Mouse (Mus musculus): ENCODE results near the gene Flrt1. TPM values are rescaled to one million over a fixed set of nuclear protein-coding genes. Genes with fewer than 3 reads are reported as not detected.

Flrt1 gene
- polyA plus RNA-seq, 1 experiment: not detected

DNA sequence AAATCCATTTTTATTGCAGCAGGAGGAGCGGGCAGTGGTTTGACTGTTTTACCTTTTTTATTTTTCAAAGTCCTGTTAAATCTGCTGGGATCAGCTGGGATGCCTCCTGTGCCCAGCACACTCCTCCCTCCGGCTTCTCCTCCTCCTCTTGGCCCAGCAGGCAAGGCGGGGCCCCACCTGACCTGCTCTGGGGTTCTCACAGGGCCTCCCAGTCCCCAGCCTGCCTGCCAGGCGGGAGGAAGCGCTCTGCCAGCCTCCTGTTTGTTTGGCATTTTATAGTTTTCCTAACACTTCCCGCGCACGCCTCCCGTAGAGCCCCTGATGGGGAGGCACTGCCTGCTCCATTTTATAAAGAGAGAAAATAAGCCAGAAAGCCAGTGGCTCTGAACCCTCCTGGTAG lies 30.5 kb upstream of the Flrt1 start:
- H3K27ac ChIP-seq (ENCODE audit: insufficient read depth, low read depth, low read length): 0 out of 2 replicates have a peak overlapping the region, but pooled peaks have one; percentile 34
- no peak for TF ChIP-seq CTCF (IDR thresholded peaks at IDR 0.05; ENCODE audit: insufficient read depth, low read depth, low read length)
- TF ChIP-seq POLR2A (IDR thresholded peaks at IDR 0.05; ENCODE audit: insufficient read depth, low read depth, low read length): no peak
- WGBS: 20% methylated on average over 9 of the region's 9 CpGs
- H3K4me3 ChIP-seq (ENCODE audit: insufficient read depth, low read depth, low read length): no peak overlapping the region
- H3K4me1 ChIP-seq (ENCODE audit: control insufficient read depth, insufficient read depth, low read length): peaks cover 81% of the 10 kb centered on the region

DNA sequence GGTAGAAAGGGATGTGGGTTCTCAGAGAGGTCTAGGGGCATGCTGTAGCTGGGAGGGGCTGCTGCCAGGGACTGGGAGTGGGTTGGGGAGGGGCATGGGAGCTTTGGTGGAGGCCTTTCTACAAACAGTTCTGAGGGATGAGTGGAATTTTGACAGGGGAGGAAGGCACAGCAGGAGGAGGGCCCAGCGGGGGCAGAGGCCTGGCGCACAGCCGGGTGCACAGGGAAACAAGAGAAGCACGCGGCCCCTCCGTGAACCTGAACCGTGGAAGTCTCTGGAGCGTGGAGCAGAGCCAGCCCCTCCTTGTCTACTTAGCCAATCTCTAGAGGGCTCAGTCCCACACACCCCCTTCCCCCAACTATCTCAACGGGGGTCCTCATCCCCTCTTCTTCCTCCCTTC lies 30.0 kb upstream of the Flrt1 start:
- Histone ChIP-seq H3K4me3 (ENCODE audit: insufficient read depth, low read depth, low read length) (no peak overlapping the region), H3K4me1 (ENCODE audit: control insufficient read depth, insufficient read depth, low read length) (peaks cover 76% of the 10 kb centered on the region), H3K27ac (ENCODE audit: insufficient read depth, low read depth, low read length) (peak overlapping the region; percentile 23; the same call in 1 of the 2 replicates)
- TF ChIP-seq POLR2A (IDR thresholded peaks at IDR 0.05; ENCODE audit: insufficient read depth, low read depth, low read length): no peak
- no peak for TF ChIP-seq CTCF (IDR thresholded peaks at IDR 0.05; ENCODE audit: insufficient read depth, low read depth, low read length)
- 21% methylated on average over 9 of the region's 9 CpGs for WGBS

DNA sequence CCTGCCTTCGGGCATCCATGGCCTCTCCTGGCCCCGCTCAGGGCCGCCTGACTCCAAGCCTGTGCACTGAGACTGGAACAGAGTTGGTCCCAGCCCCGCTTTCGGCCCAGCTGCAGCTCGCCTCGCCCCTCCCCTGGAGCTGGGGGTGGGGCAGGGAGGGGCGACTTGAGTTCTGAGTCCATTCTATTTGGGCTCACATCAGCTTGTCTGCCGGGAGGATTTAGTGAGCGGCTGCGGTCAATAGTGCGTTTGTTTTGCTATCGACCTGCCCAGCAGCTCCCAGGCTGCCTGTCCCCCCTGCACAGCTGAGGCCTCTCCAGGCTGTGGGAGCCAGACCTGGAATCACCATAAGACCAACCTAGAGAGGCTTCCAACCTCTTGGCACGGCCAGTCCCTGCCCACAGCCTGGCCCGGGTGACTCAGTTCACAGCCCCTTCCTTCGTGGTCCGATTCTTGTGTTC lies 29.1 kb upstream of the Flrt1 start:
- peaks cover 72% of the 10 kb centered on the region for H3K4me1 ChIP-seq (ENCODE audit: control insufficient read depth, insufficient read depth, low read length)
- TF ChIP-seq CTCF (IDR thresholded peaks at IDR 0.05; ENCODE audit: insufficient read depth, low read depth, low read length) (no peak), POLR2A (IDR thresholded peaks at IDR 0.05; ENCODE audit: insufficient read depth, low read depth, low read length) (no peak)
- H3K4me3 ChIP-seq (ENCODE audit: insufficient read depth, low read depth, low read length): no peak overlapping the region
- H3K27ac ChIP-seq (ENCODE audit: insufficient read depth, low read depth, low read length): peak overlapping the region; percentile 23
- WGBS: 30% methylated on average over 17 of the region's 17 CpGs

DNA sequence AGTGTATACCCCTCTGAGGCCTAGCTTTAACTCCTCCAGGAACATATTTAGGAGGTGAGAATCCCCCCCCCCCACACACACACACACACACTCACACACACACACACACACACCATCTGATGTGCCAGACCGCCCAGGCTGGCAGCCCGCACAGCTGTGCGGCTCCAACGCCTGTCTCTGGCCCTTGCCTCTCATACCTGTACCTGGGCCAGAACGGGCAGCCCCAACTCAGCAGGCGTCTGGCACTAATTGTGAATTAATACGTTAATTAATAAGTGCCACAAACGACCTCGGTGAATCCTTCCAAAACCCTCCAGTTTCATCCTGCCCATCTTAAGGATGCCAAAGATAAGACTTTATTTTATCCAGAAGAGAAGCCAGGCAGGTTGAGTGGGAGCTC lies 27.9 kb upstream of the Flrt1 start:
- WGBS: 49% methylated on average over 9 of the region's 9 CpGs
- Histone ChIP-seq H3K27ac (ENCODE audit: insufficient read depth, low read depth, low read length) (no peak overlapping the region), H3K4me3 (ENCODE audit: insufficient read depth, low read depth, low read length) (no peak overlapping the region), H3K4me1 (ENCODE audit: control insufficient read depth, insufficient read depth, low read length) (peaks cover 73% of the 10 kb centered on the region)
- no peak for TF ChIP-seq CTCF (IDR thresholded peaks at IDR 0.05; ENCODE audit: insufficient read depth, low read depth, low read length)

DNA sequence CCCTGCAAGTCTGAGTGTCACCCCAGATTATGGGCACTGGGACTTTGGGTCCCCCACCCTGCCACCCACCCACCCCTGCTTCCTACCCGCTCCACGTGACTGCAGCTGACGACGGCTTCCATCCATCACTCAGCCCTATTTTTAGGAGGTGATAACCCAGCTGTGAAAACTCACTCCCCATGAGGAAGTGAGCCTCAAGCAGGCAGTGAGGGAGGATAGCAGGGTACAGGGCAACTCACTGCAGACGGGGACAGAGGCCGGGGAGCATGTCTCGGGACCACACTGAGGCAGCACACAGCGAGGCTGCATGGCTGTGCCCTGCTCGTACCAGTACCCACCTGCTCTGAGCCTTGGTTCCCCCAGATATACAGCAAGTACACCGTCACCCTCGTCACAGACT lies 24.8 kb upstream of the Flrt1 start:
- H3K4me3 ChIP-seq (ENCODE audit: insufficient read depth, low read depth, low read length): no peak overlapping the region
- WGBS: 67% methylated on average over 11 of the region's 11 CpGs
- H3K27ac ChIP-seq (ENCODE audit: insufficient read depth, low read depth, low read length): no peak overlapping the region
- TF ChIP-seq CTCF (IDR thresholded peaks at IDR 0.05; ENCODE audit: insufficient read depth, low read depth, low read length) (no peak), POLR2A (IDR thresholded peaks at IDR 0.05; ENCODE audit: insufficient read depth, low read depth, low read length) (no peak)
- H3K4me1 ChIP-seq (ENCODE audit: control insufficient read depth, insufficient read depth, low read length): peaks cover 50% of the 10 kb centered on the region

DNA sequence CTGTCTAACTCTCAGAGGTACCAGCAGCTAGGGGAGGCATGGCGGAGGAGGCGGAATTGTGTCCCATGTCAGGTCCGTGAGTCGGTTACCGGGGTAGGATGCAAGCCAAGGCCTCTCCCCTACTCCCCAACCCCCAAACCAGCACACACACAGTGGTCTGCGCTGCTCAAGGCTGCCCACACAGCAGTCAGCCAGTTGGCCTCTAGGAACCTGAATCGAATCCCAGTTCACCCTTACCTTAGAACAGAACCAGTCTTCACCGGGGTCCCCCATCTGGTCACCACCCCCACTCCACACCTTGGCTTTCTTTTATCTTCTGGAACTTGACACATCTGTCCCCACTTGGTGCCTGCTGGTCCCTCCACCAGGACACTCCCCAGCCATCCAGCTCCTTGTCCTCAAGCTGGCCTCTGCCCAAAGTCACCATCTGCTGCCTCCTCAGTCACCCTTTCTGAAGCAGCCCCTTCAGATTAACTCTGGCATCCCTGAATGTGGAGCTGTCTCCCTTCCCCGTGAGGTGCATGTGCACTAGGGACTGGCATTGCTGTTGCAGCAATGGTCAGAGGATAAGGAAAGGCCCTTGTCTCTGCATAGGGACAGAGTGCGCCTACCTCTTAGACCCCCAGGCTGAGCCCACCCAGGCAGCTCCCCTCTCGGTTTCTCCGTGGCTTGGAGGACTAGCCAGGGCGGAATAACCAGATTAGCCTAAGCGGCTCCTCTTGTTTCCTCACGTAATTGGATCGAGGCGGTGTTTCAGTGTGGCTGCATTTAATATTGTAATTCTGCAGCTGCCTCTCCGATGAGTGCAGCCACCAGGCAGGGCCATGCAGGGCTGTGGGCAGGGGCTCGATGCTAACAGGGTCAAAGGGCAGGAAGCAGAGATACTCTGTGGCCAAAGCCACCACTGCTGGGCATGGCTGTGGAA lies 23.3 kb upstream of the Flrt1 start:
- WGBS: 68% methylated on average over 19 of the region's 19 CpGs
- Histone ChIP-seq H3K4me1 (ENCODE audit: control insufficient read depth, insufficient read depth, low read length) (peaks cover 36% of the 10 kb centered on the region), H3K4me3 (ENCODE audit: insufficient read depth, low read depth, low read length) (no peak overlapping the region), H3K27ac (ENCODE audit: insufficient read depth, low read depth, low read length) (no peak overlapping the region)
- no peak for TF ChIP-seq POLR2A (IDR thresholded peaks at IDR 0.05; ENCODE audit: insufficient read depth, low read depth, low read length)
- TF ChIP-seq CTCF (IDR thresholded peaks at IDR 0.05; ENCODE audit: insufficient read depth, low read depth, low read length): no peak

DNA sequence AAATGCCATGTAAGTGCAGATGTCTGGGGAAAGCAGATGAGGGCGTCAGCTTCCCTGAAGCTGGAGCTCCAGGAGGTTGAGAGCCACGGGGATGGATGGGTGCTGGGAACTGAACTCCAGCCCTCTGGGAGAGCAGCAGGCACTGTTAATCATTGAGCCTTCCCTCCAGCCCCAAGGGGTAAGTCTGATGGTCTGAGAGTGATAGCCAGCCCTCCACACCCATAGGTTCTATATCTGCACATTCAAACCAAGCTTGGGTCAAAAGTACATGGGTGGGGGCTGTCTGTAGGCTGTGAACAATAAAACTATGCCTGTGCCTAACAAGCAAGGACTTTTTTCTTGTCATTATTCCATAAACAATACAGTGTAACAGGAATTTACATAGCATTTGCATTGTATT lies 21.4 kb upstream of the Flrt1 start:
- Histone ChIP-seq H3K4me1 (ENCODE audit: control insufficient read depth, insufficient read depth, low read length) (peaks cover 34% of the 10 kb centered on the region), H3K27ac (ENCODE audit: insufficient read depth, low read depth, low read length) (no peak overlapping the region), H3K4me3 (ENCODE audit: insufficient read depth, low read depth, low read length) (no peak overlapping the region)
- WGBS: 84% methylated on average over 2 of the region's 2 CpGs
- TF ChIP-seq CTCF (IDR thresholded peaks at IDR 0.05; ENCODE audit: insufficient read depth, low read depth, low read length) (no peak), POLR2A (IDR thresholded peaks at IDR 0.05; ENCODE audit: insufficient read depth, low read depth, low read length) (no peak)

DNA sequence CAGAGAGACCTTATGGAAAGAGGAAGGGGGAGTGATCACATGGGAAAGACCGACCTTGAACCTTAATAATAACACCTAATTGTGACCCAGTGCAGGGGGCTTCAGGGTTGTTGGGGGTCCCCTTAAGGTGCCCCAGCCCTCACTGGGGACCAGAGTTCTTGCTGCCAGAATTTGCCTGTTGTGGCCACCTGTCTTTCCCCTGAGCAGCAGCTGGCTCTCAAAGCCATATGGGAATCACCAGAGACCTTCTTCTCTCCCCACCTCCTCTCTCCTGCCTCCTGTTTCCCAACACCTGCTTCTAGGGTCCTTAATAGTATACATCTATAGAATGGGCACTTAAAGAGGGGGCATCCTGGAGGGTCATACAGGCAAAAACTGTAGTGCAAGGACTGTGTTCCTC lies 20.7 kb upstream of the Flrt1 start:
- TF ChIP-seq POLR2A (IDR thresholded peaks at IDR 0.05; ENCODE audit: insufficient read depth, low read depth, low read length) (no peak), CTCF (IDR thresholded peaks at IDR 0.05; ENCODE audit: insufficient read depth, low read depth, low read length) (no peak)
- H3K4me1 ChIP-seq (ENCODE audit: control insufficient read depth, insufficient read depth, low read length): peaks cover 36% of the 10 kb centered on the region
- WGBS: 79% methylated on average over 1 of the region's 1 CpGs

DNA sequence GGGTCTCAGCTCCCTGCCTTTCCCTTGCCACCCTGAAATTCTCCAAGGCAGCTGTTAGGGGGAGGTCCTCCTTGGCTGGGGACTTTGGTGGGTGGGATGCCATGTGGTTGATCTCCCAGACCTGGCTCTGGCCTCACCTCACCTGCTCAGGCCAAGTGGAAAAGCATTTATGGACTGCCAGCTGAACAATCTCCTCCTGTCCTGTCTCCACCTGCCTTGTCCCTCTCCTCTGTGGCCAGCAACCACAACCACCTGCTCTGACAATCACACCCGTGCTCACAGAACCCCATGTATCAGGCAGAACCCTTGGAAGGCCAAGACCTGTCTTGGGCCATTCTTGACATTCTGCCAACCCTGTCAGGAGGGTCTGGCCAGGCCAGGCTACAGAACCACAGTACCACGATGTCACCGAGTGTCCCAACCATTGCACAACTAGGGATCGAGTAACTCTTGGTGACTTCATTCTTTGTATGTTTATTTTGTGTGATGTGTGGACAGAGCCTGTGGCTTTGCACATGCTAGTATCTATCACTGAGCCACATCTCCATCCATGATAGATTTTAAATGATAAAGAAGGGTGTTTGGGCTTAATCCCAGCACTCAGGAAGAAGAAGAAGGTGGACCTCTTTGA lies 20.1 kb upstream of the Flrt1 start:
- H3K4me1 ChIP-seq (ENCODE audit: control insufficient read depth, insufficient read depth, low read length): peaks cover 38% of the 10 kb centered on the region
- no peak overlapping the region for H3K4me3 ChIP-seq (ENCODE audit: insufficient read depth, low read depth, low read length)
- 88% methylated on average over 4 of the region's 4 CpGs for WGBS
- TF ChIP-seq POLR2A (IDR thresholded peaks at IDR 0.05; ENCODE audit: insufficient read depth, low read depth, low read length) (no peak), CTCF (IDR thresholded peaks at IDR 0.05; ENCODE audit: insufficient read depth, low read depth, low read length) (no peak)
- no peak overlapping the region for H3K27ac ChIP-seq (ENCODE audit: insufficient read depth, low read depth, low read length)

More for the DNA sequence above, 20.7 kb upstream of the Flrt1 start:
- Histone ChIP-seq H3K27ac (ENCODE audit: insufficient read depth, low read depth, low read length) (no peak overlapping the region), H3K4me3 (ENCODE audit: insufficient read depth, low read depth, low read length) (no peak overlapping the region)

Measured in olfactory bulb, adult 2 months (tissue).